Mouse (Mus musculus) adrenal gland, adult (tissue): ENCODE data around the gene Ntf3.

ENCODE experiments used
- DNase-seq, 2 experiments: peaks; one replicate each; pipeline ENCODE4 v3.0.0; 2022 to 2023; ENCODE audit warnings: low spot score in 1 of 2; ENCODE audit not compliant: inconsistent age in 2 of 2

Gene Ntf3

GRCm38 (mm10) chr6:126159279-126160066, 7.2 kb downstream of the Ntf3 start:
- peak in 1 of 2 experiments; percentile 67 for DNase-seq

- DNase-seq = no peak
These were observed 10.8 kb downstream of the Ntf3 start for GRCm38 (mm10) chr6:126155928-126156327.

GRCm38 (mm10) chr6:126154372-126154982, 12.2 kb downstream of the Ntf3 start:
- DNase-seq = peak; percentile 32 to 83

GRCm38 (mm10) chr6:126153154-126153553, 13.6 kb downstream of the Ntf3 start:
- DNase-seq = no peak

- peak in 1 of 2 experiments; percentile 41 for DNase-seq
These were observed 23.1 kb downstream of the Ntf3 start for GRCm38 (mm10) chr6:126143659-126144058.

- DNase-seq = no peak
These were observed 24.0 kb downstream of the Ntf3 start for GRCm38 (mm10) chr6:126142741-126143140.

GRCm38 (mm10) chr6:126142021-126142554, 24.6 kb downstream of the Ntf3 start:
- DNase-seq = peak in 1 of 2 experiments; percentile 52

GRCm38 (mm10) chr6:126141472-126141871, 25.2 kb downstream of the Ntf3 start:
- DNase-seq = peak; percentile 54 to 71

GRCm38 (mm10) chr6:126140961-126141360, 25.7 kb downstream of the Ntf3 start:
- DNase-seq = no peak

GRCm38 (mm10) chr6:126140416-126140815, 26.3 kb downstream of the Ntf3 start:
- peak; percentile 34 to 54 for DNase-seq

- DNase-seq = peak; percentile 18 to 59
These were observed 32.4 kb downstream of the Ntf3 start for GRCm38 (mm10) chr6:126134155-126134906.

GRCm38 (mm10) chr6:126128238-126128637, 38.5 kb downstream of the Ntf3 start:
- no peak for DNase-seq

- no peak for DNase-seq
These were observed 48.5 kb downstream of the Ntf3 start for GRCm38 (mm10) chr6:126118247-126118646.

- peak; percentile 56 to 67 for DNase-seq
These were observed 49.5 kb downstream of the Ntf3 start for GRCm38 (mm10) chr6:126117191-126117590.

GRCm38 (mm10) chr6:126114934-126115633, 51.6 kb downstream of the Ntf3 start:
- no peak for DNase-seq

GRCm38 (mm10) chr6:126110892-126111835, 55.5 kb downstream of the Ntf3 start:
- DNase-seq = no peak

- no peak for DNase-seq
These were observed 57.5 kb downstream of the Ntf3 start for GRCm38 (mm10) chr6:126109184-126109583.

GRCm38 (mm10) chr6:126108771-126109170, 57.9 kb downstream of the Ntf3 start:
- no peak for DNase-seq

- no peak for DNase-seq
These were observed 59.3 kb downstream of the Ntf3 start for GRCm38 (mm10) chr6:126107398-126107797.

- DNase-seq = no peak
These were observed 59.9 kb downstream of the Ntf3 start for GRCm38 (mm10) chr6:126106798-126107173.
